Mouse (Mus musculus) layer of hippocampus, postnatal 14 days (tissue): ENCODE results near the gene Macrod2. TPM values are rescaled to one million over a fixed set of nuclear protein-coding genes. Genes with fewer than 3 reads are reported as not detected.

ENCODE experiments used
- DNase-seq, 2 experiments: peaks; one replicate each; pipeline ENCODE4 v3.0.0; 2021 to 2022; ENCODE audit warnings: low spot score in 2 of 2, mixed read lengths in 1 of 2
- total RNA-seq, 2 experiments: library from RNA; stranded (reverse); gene quantifications; 2 replicates each; pipeline ENCODE4 v1.2.3; 2021

Gene Macrod2
- total RNA-seq, 2 experiments from 2014 or later: 48.7 to 54.6 TPM

DNA sequence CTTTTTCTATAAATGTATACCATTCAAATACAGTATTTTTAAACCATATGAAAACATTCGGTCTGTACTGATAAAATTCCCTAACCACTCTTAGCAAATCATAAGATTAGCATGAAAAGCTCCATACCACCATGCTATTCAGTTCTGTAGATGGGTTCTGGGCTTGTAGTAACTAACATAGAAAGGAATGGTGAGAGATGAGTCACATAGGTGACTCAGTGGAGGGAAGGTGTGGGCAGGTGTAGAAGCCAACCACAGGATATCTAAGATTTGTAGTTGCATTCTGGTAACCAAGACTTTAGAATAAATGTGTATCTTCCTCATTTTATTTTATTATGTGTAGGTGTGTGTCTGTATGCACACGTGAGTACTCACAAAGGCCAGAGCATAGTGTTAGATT is 166.3 kb downstream of the Macrod2 start:
- no peak for DNase-seq

DNA sequence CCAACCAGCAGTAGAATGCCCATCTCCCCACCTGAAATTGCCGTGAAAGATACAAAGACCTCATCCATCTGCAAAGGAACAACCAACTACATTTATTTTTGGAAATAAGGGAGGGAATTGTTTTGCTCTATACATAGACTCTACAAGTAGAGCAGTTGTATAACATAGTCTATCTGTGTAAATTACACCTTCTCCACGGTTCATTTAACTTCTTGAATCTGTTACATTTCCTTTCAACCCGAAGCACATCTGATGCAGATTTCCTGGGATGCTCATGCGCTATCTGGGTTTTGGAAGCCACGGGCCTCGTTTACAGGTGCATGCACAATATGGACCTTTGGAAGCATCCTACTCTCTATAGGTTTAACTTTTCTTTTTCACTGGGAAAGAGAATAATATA is 175.8 kb downstream of the Macrod2 start:
- no peak for DNase-seq

DNA sequence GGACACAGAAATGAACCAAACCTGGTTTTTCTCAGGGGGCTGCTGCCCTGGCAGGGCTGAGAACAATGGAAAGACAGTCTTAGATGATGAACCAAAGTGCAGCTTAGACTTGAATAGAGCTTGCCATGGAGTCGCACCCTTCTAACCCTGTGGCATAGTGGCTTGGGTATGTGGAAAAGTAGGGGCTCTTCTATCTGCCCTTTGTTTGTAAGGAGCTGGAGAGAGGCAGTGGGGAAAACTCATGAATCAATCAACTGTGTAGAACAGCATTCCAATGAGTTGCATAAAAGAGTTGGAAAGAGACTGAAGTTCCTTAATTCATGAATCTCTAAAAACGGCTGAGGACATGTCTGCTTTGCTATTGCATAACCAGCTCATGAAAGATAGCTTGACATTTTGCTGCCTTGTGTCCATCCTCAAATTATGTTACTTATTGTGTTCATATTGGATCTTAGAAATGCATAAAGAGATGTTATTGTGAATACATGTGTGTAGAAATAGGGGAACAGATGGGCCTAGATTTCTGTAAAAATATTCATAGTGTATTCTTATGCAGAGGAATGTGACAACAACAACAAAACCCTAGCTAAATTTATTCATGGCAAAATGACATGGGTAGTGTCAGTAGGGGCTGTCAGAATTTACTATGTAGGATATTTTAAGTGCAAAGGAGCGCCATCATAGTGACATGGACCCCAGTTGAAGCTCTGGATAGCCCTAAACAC is 197.6 kb downstream of the Macrod2 start:
- DNase-seq: peak in 1 of 2 experiments; percentile 28

DNA sequence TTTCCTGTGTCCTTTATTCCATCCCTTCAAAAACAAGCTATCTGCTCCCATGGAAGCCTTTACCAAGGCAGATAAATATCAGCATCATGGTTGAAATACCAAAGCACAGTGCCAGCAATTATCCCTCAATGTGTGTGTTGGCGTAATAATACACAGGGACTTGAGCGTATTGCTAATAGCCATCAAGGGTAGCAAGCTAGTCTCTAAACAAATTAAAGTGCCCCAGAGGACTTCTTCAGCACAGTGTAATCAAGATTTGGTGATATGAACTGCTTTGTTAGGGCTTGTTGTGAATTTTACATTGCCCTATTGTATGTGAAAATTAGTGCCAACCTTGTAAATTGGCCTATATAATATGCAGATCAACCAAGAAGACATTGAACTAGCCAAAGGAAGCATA is 201.8 kb downstream of the Macrod2 start:
- no peak for DNase-seq

DNA sequence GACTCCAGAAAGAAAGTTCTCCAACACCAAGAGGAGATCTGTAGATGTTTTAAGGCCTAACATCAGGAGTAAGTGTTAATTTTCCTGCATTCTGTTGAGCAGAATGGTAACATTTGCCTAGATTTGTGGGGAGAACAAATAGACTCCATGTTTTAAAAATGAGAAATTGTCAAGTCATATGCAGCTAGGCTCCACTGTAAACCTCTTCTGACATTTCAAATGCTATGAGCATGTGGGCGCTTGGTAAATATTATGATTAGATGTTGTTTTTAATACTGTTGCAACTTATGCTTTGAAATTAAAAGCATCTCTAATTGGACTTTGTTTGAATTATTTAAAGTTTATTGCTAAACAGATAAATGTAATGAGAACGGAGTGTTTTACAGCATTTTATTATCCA is 220.3 kb downstream of the Macrod2 start:
- peak in 1 of 2 experiments; percentile 7 for DNase-seq

DNA sequence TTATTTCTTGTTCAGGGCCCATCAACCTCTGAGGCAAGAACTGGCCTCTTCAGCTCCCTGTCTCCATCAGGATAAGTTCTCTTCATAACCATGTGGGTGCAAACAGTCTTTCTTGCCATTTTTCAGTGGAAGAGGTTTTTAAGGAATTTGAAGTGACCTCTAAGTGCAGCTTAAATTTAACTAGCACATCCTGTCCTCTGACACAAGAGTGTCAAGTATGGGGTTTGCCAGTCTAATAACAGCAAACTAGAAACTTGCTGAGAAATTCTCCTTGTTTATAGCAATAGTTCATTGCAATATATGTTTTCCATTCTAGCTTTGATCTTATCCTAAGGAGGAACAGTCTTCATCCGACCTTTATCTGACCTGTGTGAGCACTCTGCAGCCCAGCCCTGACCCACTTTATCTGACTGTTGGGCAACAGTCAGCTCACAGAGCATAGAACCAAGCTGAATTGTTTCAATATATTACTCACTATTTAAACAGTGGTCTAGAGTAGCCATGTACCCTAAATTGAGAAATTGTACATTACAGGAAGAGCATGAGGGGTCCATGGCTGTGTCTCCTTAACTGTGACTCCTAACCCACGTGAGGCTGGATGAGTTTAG is 226.7 kb downstream of the Macrod2 start:
- DNase-seq: no peak

DNA sequence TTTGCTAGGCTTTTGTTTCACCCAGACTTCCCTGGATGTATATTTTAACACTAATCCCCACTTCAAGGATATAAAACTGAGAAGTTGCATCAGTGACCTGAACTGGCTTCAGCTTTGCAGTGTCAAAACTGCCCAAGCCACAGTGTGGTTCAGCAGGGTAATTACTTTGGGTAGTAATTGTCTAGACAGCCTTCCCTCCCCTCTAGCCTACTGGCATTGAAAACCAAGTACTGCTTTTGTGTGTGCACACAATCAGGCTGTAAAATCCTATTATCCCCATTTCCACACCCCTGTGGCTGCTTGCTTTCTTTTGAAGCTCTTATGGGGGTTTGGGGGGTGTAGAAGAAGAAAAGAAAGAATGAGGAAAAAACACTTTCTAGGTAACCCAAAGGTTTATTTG is 258.4 kb downstream of the Macrod2 start:
- DNase-seq: no peak

DNA sequence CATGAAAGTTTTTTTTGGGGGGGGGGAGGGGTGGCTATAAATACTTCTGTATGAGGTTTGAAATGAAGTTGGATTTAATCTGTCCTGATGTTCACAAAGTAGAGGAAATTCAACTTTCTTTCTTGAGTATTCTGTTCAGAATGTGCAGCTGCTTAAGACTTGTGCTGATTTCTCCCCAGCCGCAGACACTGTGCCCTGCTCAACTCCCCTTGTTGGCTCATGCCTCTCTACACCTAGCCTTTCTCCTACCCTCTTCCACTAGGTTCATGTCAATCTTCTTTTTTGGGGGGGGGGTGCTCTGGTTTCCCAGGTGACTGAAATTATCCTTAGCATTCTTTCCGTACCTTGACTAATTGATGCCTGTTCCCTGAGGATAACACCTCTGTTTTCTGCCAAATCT is 258.9 kb downstream of the Macrod2 start:
- DNase-seq: no peak

DNA sequence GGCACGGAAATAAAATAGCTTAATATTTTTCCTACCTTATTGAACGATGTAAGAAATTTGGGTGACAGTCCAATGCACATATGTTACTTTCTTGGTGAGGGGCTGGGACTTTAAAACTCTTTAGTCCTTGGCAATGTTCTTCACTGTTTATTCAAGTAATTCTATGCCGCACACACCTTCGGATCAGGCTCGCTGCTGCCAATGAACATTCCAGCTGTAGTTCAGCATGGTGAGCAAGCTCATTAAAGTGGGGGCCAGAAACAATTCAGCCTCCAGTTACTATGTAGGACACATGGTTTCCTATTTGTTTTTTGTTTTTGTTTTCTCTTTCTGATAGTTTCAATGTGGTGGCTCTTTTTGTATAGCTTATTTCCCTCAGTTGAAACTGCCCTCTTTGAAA is 267.6 kb downstream of the Macrod2 start:
- DNase-seq: no peak

DNA sequence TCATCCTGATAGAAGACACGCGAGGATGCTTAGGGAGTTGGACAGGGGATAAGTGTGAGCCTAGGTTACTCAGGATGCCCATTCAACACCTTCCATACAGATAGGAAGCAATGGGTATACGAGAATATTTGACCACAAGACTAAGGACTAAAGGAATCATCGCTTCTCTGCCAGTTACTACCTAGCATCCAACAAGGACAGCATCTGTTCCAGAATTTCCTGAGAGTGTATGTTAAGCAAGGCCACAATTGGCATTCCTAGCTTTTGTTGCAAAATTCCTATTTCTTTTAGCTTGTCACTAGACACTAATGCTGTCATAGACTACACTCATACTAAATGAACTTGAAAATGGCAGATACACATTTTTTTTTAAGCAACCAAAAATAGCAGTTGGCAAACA is 269.3 kb downstream of the Macrod2 start:
- DNase-seq: no peak

DNA sequence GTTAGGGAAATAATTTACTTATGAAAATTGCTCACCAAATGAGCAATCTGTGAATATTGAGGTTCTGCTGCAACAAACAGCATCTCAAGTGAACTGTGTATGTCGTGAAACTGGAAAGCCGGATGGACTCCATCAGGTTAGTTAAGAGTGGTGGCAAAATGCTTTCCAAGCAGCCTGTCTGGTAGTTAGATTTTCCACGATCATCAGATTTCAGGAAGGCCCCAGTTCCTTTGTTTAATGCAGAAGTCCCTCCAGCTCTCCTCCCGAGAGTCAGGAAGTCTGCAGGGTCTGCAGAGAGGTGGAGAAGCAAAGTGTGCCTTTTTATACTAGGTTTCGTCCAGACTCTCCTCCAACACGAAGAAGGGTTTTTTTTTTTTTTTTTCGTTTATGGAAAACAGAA is 271.7 kb downstream of the Macrod2 start:
- DNase-seq: no peak

DNA sequence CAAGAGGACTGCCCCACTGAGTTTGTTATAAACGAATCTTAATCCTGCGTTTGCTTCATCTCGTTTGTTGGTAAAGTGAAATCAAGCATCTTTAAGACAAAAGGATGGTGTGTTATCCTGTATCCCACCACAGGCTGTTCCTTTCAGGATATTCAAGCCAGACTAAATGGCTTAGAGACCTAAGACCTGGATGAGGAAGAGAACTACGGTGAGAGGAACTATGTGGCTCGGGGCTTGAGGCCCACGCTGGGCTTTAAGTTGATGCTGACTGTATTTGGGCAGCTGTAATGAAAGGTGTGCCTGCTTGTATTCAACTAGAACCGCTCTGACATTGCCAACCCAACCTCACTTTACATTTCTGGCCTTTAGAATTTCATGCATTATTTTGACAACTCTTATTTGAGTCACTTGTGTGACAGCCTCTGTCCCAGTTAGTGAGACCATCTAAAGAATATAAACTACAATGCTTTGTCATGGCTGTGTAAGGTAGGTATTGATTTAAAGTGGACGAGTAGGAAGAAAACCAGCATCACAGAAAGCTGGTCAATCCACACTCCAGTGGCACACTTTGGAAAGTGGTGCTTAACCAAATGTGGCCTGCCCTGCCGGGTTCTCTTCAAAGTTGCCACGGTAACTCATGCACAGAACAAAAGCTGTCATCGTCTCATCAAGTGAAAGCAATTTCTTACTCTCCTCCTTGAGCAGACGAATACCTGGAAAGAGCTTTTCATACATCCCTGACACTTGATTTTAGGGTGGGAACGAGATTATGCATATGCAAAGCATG is 272.3 kb downstream of the Macrod2 start:
- no peak for DNase-seq

DNA sequence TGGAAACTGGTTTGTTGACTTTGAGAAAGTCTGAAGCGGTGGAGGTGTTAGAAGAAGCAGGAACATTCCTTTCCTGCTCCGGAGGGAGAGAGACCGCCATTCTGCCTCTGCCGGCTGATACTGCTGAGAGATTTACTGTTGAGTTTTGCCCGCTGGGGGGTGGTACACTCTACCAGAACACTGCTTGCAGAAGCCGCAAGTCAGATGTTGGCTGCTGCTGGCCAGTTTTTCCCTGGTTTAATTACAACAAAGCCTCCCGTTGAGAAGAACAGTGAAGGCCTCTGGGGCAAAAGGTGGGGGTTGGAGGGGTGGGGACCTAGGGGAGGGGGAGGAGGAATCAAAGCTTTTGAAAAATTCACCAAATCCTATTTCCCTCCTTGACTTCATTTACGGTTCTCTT is 273.2 kb downstream of the Macrod2 start:
- peak; percentile 73 to 90 for DNase-seq

DNA sequence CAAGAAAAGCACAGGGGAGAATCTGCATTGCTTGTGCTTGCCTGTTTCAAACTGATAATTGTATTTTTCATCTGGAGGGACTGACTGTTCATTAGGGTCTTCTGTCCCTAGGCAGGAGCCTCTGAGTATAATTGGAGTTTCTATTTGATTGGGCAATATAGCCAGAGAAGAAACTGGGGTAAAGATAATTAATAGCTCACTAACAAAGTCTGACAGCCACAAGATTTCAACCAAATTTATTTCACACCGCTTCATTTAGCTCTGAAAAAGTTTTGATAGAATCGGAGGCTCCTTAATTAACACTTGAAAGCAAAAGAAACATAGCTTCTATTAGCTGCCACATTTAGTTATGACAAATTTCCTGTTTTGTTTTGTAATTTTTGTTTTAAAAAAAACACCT is 274.0 kb downstream of the Macrod2 start:
- no peak for DNase-seq

DNA sequence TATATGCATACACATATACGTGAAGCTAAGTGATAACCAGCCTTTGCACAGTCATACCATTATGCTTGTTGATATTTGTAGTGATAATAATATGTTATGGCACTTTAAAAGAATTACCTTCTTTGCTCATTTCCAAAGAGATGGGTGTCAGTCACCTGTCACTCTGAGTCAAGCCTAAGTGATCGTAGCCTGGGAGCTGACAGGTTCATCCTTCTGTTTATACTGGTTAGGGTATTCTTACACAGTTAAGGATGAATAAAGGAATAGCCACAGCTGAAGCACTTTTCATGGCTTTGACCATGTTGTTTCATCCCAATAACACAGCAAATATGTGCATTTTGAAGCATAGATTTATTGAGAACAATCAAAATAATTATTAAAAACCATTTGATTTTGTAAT is 274.7 kb downstream of the Macrod2 start:
- DNase-seq: no peak

DNA sequence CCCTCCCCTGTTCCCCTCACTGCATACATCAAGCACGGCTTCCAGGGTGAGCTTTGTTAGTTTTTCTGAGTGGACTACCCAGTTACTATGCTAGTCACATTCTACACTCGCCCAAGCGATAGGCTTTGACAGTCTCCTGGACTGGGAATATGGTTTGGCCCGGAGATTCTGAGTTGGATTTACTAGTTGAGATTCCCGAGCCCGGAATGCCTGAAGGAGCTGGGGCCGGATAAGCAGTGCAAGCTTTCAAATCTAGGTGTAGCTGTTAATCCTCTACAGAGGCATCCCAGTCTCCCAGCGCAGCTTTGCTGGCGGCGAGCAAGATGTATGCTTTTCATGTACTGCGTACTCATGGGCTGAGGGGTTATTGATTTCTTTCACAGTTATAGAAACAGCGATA is 275.3 kb downstream of the Macrod2 start:
- DNase-seq: peak; percentile 53 to 69

DNA sequence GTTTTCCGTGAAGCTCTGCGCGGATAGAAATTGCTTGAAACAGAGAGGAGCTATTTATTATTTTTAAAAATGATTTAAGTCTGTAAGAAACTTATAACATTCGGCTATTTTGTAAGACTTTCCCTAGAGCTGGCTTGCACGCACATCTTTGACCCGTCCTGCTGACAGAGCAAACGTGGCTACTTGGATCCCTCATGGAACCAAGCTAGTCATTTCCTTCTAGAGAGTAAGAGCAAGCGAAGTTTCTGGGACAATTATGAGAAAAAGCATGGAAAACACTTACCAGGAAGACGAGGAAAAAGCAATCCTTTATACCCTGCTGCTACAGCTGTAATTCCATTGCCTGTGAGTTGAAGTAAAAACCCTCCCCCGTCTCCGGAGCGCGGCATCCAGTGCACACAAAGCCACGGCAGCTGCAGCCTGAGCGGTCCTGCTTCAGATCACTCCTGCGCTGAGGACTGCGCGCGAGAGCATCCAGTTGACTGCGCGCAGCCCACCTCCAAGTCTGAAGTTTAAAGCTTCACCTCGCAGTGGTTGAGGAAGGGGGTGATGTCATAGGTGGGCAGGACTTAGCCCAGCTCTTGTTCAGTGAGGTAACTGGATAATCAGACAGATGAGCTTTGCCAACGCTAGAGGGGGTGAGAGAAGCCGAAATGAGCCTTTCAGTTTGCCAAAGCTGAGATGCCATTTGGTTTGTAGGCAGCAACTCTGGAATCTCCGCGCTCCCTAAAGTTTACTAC is 276.0 kb downstream of the Macrod2 start, which contains the start of gene Flrt3:
TSS of gene Flrt3 (minus strand) at position 507 of the 740 bp plus-strand sequence.
- peak; percentile 89 to 97 for DNase-seq

DNA sequence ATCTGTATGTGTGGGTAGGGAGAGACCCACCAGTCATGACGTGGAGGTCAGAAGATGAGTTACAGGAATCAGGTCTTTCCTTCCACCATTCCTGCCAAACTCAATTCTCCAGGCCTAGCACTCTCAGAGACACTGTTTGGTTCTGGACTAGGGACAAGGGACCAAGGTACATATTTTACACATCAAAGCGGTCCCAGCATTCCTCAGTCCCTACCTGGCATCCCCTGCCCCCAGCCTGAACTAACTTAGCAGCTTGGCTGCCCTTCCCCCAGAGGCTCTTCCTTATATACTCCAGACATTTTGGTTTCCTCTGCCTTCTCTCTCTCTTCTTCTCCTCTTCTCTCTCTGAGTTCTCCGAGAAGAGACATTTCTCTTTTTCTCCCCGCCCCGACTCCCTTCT is 278.4 kb downstream of the Macrod2 start:
- DNase-seq: no peak

DNA sequence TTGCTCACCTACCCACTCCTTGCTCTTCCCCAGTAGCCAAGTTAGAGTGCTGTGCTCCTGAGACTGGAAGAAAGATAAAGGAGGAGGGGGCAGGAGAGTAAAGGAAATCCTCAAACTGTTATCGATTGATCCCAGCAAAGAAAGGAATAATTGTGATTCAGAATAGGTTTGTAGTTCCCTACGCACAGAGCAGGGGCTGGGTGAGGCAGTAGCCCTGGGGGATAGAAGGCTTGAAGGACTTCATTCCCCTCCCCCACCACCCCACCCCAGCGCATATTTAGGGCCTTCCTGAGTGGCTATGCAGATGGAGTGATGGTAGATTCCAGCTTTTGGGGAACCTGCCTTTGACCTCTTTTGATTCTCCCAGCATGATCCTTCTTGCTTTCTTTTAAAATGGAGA is 281.6 kb downstream of the Macrod2 start:
- DNase-seq: no peak

DNA sequence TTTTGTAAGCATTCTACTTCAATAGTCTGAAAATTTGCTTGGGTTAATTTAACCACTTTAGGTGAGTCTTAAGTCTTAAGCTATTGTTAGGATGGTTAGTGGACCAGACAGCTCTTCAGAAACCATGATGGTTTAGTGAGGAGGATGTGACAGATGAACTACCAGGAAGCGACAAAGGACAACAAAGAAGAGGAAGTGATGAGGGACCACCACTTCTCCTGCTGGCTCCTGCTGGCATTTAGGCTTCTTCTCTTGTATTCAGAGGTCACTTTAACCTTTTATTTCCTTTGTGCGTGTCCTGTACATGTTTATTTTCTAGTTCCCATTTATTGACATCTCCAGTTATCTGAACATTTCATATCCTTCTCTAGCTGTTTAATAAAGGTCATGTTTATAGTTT is 295.8 kb downstream of the Macrod2 start:
- no peak for DNase-seq

DNA sequence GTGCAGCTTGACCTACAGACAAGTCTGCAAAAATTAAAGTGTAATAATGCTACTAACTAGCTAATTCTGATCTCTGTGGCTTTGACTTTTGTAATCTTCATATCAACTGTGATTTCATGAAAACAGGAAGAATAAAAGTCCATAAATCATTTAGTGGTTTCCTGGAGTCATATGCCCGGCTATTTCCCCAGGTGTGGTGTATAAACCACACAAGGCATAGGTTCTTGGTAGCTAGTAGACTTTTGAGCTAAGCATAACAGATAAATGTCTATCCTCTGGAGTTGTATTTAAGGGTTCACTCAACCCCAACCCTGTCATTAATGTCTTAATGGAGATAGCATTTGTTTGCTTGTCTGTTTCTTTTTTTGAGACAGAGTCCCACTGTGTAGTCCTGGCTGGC is 296.3 kb downstream of the Macrod2 start:
- no peak for DNase-seq

DNA sequence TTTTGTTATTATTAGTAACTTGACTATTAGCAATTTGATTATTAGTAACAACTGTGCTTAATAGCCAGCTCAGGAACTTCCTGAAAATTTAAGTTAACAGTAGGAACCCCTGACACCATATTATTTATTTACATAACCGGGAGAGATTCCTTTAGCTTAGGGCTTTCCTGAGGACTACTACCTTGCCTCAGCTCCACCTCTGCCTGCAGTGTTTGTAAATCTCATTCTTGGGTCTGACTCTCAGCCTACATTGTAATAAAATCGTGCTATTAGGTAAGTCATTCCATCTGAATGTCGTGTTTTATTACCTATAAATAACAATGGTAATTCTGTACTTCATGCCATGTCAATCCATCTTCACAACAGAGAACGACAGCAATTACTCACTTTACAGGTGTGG is 297.4 kb downstream of the Macrod2 start:
- no peak for DNase-seq
